Comparison of ENCODE assay signal across 8 mouse cellular contexts in genomic region chr4:73791186-73791540, GRCm38 (mm10). TPM values are rescaled to one million over a fixed set of nuclear protein-coding genes. Genes with fewer than 3 reads are reported as not detected.
DNase-seq lines count a peak whose midpoint lies in the region; ATAC-seq and TF ChIP-seq lines count a peak whose summit lies in the region.

No protein-coding gene starts in this region.

- TF ChIP-seq POLR2A in lung, adult 2 months (IDR thresholded peaks at IDR 0.05; ENCODE audit: borderline replicate concordance, extremely low read depth, low read depth, low read length), result no peak
- TF ChIP-seq POLR2A in olfactory bulb, adult 2 months (IDR thresholded peaks at IDR 0.05; ENCODE audit: insufficient read depth, low read depth, low read length), result no peak

- DNase-seq in lung, adult 2 months, result no peak
- DNase-seq in lung, adult 18-20 months, result no peak
- DNase-seq in forebrain, embryonic 14.5 days (ENCODE audit: low spot score), result peak; percentile 6
- no peak for DNase-seq in urinary bladder, postnatal 25 days (ENCODE audit: low spot score)
- no peak for DNase-seq in thymus, postnatal 25 days
- no peak for DNase-seq in cerebellum, adult 18-20 months

- no peak; the same call in 1 of the 2 replicates for ATAC-seq in forebrain, embryonic 14.5 days
- no peak for ATAC-seq in limb, embryonic 12.5 days (ENCODE audit: insufficient number of reproducible peaks, insufficient read depth, low FRiP score, low TSS enrichment, low read depth)

- peak overlapping the region; percentile 66 for H3K9ac ChIP-seq in forebrain, embryonic 14.5 days (ENCODE audit: low read length)
- H3K9ac ChIP-seq in limb, embryonic 12.5 days (replicated peaks), result peak overlapping the region; percentile 63; the same call in 1 of the 2 replicates

- H3K36me3 ChIP-seq in forebrain, embryonic 14.5 days (ENCODE audit: control insufficient read depth, insufficient read depth, low read length), result no peaks in the 10 kb centered on the region
- no peaks in the 10 kb centered on the region for H3K36me3 ChIP-seq in limb, embryonic 12.5 days

- no peaks in the 10 kb centered on the region for H3K9me3 ChIP-seq in forebrain, embryonic 14.5 days (replicated peaks; ENCODE audit: control insufficient read depth, low read length)
- H3K9me3 ChIP-seq in limb, embryonic 12.5 days, result no peaks in the 10 kb centered on the region

- 9% methylated on average over 3 of the region's 3 CpGs for WGBS in lung, adult 2 months
- WGBS in forebrain, embryonic 14.5 days, result 49% methylated on average over 3 of the region's 3 CpGs
- 42% methylated on average over 3 of the region's 3 CpGs for WGBS in limb, embryonic 12.5 days
- WGBS in olfactory bulb, adult 2 months, result 55% methylated on average over 3 of the region's 3 CpGs

- no peak for TF ChIP-seq CTCF in lung, adult 2 months (IDR thresholded peaks at IDR 0.05; ENCODE audit: insufficient read depth, low read length)
- TF ChIP-seq CTCF in olfactory bulb, adult 2 months (IDR thresholded peaks at IDR 0.05; ENCODE audit: insufficient read depth, low read depth, low read length), result no peak

- peak overlapping the region; percentile 28 for H3K4me3 ChIP-seq in lung, adult 2 months (replicated peaks; ENCODE audit: extremely low read depth, low read depth, low read length)
- peak overlapping the region; percentile 49 for H3K4me3 ChIP-seq in forebrain, embryonic 14.5 days (ENCODE audit: low read depth, low read length)
- H3K4me3 ChIP-seq in limb, embryonic 12.5 days (replicated peaks), result peak overlapping the region; percentile 55
- peak overlapping the region; percentile 52 for H3K4me3 ChIP-seq in olfactory bulb, adult 2 months (ENCODE audit: insufficient read depth, low read depth, low read length)

- H3K4me1 ChIP-seq in lung, adult 2 months (ENCODE audit: control insufficient read depth, insufficient read depth, low read length), result no peaks in the 10 kb centered on the region
- peaks cover 4% of the 10 kb centered on the region; the same call in 1 of the 2 replicates for H3K4me1 ChIP-seq in forebrain, embryonic 14.5 days (ENCODE audit: control insufficient read depth, insufficient read depth, low read length)
- H3K4me1 ChIP-seq in limb, embryonic 12.5 days (replicated peaks), result peaks cover 4% of the 10 kb centered on the region; the same call in 1 of the 2 replicates
- peaks cover 10% of the 10 kb centered on the region; the same call in 1 of the 2 replicates for H3K4me1 ChIP-seq in olfactory bulb, adult 2 months (ENCODE audit: control insufficient read depth, insufficient read depth, low read length)

- no peak overlapping the region for H3K27ac ChIP-seq in forebrain, embryonic 14.5 days (ENCODE audit: low read depth, low read length)
- no peak overlapping the region for H3K27ac ChIP-seq in limb, embryonic 12.5 days
- H3K27ac ChIP-seq in olfactory bulb, adult 2 months (ENCODE audit: insufficient read depth, low read depth, low read length), result no peak overlapping the region

- 0 out of 2 replicates have a peak, but pooled peaks cover 6% of the 10 kb centered on the region for H3K27me3 ChIP-seq in forebrain, embryonic 14.5 days (replicated peaks; ENCODE audit: control insufficient read depth, insufficient read depth, low read length)
- H3K27me3 ChIP-seq in limb, embryonic 12.5 days, result peaks cover 30% of the 10 kb centered on the region

- peak overlapping the region; percentile 98 for H3K4me2 ChIP-seq in forebrain, embryonic 14.5 days (ENCODE audit: low read length)
- peak overlapping the region; percentile 97 for H3K4me2 ChIP-seq in limb, embryonic 12.5 days

RNA-seq across cellular contexts. Expression of gene Rasef, which starts 0.4 kb away (rescaled TPM):
- polyA plus RNA-seq in lung, adult 2 months (2012; rRNA removed), result 4.5 and 4.9 TPM in 2 replicates
- polyA plus RNA-seq in forebrain, embryonic 14.5 days (2014; fragmentation: Nextera tagmentation; extraction: Ambion mirVana), result 0.05 and 0.10 TPM in 2 replicates
- 1.4 and 1.5 TPM in 2 replicates for polyA plus RNA-seq in limb, embryonic 12.5 days (2016; fragmentation: Nextera tagmentation; extraction: Ambion mirVana)
- not detected in 2 replicates for polyA plus RNA-seq in olfactory bulb, adult 2 months (2012; ENCODE audit: insufficient read depth, insufficient read length, low replicate concordance, missing spikeins)
